Mouse (Mus musculus) left cerebral cortex, postnatal 4 days (tissue): ENCODE measurements around the gene Dpep2nb. TPM values are rescaled to one million over a fixed set of nuclear protein-coding genes. Genes with fewer than 3 reads are reported as not detected.

Experiments used
- DNase-seq: peaks from one replicate; pipeline ENCODE4 v3.0.0-alpha.2; 2022
- intact Hi-C: fragments of 180-260 bp; cut with DNase I; formaldehyde crosslinking; loops from one replicate; pipeline ENCODE4 v1.15.1; 2025
- microRNA-seq: library from miRNA; unstranded; fragments of <30 nt; microRNA quantifications from one replicate; pipeline ENCODE4 v1.2.0, GENCODE M21; 2022
- total RNA-seq, 2 experiments: library from RNA; stranded (reverse); gene quantifications; 2 replicates each; pipeline ENCODE4 v1.2.3; 2021

The Dpep2nb gene
- total RNA-seq, 2 experiments from 2014 or later: not detected

DNA sequence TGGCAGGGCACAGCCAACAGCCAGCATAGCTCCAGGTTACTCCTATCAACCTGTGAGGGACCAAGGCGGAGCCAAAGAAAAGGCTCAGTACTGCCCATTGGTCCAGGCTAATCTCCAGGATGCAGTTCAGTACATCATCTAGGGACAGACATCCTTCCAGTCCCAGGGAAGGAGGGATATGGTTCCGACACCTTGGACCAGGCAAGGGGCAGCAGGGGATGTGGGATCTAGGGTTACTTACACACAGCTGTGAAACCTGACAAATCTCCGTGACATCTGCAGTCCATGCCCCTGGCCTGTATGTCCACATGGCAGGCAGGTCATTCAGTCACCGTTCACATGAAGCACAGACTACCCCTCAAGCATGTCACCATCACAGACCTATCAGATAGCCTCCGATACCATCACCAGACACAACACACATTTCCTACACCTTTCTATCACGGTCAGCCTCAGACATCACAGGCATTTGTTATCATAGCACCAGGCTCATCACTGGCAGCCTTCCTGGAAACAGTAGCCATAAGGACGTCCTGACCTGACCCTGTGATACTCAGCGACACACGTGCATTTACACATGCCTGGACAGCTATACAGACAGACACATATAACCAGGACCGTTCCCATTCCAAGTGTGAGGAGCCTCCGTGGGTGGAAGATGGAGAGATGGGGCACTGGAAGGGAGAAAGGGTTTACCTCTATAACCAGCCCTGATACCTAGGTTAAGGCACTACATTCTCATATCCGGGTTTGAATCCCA, 41.1 kb downstream of the Dpep2nb start:
- intact Hi-C loops: no loop called here
- no peak for DNase-seq

GRCm38 (mm10) chr8:105961536-105961935, 44.2 kb downstream of the Dpep2nb start:
- DNase-seq: no peak
- intact Hi-C loops: no loop called here

- intact Hi-C loops: no loop called here
These were observed 44.7 kb downstream of the Dpep2nb start for GRCm38 (mm10) chr8:105961101-105961500.

GRCm38 (mm10) chr8:105959350-105959749, 46.4 kb downstream of the Dpep2nb start:
- peak; percentile 76 for DNase-seq
- intact Hi-C loops: no loop called here

More at GRCm38 (mm10) chr8:105961101-105961500, 44.7 kb downstream of the Dpep2nb start:
- no peak for DNase-seq

DNA sequence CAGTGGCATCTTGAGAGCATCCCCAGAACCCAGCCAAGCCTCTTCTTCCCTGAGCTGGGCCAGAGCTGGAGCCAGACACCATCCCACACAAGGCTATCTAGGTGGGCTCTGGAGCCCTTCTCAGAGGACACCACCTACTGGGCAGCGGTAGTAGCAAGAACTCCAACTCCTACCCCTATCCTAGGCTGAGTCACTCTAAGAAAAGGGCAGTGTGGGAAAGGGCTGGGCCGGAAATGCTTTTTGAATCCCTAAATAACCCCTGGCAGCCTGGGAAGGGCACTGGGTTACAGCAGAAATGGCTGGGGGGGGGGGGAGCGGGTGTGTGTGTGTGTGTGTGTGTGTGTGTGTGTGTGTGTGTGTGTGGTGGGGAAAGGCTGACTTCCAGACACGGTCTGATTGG, 48.0 kb downstream of the Dpep2nb start:
- intact Hi-C loops: no loop called here
- DNase-seq: no peak

- DNase-seq: no peak
- intact Hi-C loops: no loop called here
These were observed 49.2 kb downstream of the Dpep2nb start for GRCm38 (mm10) chr8:105956556-105956955.

DNA sequence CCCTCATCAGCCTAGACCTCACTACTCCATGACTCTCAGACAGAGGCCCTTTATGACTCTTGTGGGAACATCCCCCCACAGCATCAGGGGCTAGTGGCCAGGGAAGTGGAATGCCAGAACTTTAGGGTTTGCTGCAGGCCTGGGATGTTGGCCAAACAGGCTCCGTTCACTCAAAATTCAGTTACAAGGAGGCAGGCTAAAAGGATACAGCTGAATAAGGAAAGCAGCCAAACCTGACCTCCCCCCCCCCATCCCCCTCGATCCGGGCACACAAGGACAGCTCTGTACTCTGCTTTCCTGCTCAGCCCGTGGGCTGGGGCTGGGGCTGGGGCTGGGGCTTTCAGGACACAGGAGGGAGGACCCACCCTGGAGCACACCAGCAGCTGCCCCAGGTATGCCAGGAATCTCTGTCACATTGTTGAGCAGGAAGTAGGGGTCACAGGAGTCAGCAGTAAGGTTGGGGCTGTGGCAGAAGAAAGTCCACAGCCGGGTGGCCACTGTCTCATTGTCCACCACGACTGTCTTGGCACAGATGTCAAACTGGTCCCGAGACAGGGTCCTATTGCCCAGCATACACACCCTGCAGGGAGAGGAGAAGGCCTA, 54.6 kb downstream of the Dpep2nb start:
- intact Hi-C loops: no loop called here
- peak; percentile 74 for DNase-seq

GRCm38 (mm10) chr8:105949350-105949749, 56.4 kb downstream of the Dpep2nb start:
- peak; percentile 76 for DNase-seq
- intact Hi-C loops: no loop called here

Small RNAs within 50 kb of the gene (microRNA-seq; reads per million reads assigned to microRNA genes)
- gene Mir7074: not detected

Other genes with a start within 250 kb of the Dpep2nb start
- gene Gfod2, start 247.3 kb downstream of the Dpep2nb start, total RNA-seq: 10 to 100 TPM; 44.4 to 49.9 TPM
- gene Ranbp10, start 178.6 kb downstream of the Dpep2nb start, total RNA-seq: 10 to 100 TPM; 21.8 to 23.6 TPM
- gene Tsnaxip1, start 178.2 kb downstream of the Dpep2nb start, total RNA-seq: under 1 TPM; 0.26 to 0.50 TPM
- 10 to 100 TPM; 37.9 to 39.7 TPM for gene Cenpt, start 152.7 kb downstream of the Dpep2nb start, total RNA-seq
- gene Thap11, start 150.8 kb downstream of the Dpep2nb start, total RNA-seq: 10 to 100 TPM; 32.7 to 35.3 TPM
- 10 to 100 TPM; 35.2 to 48.7 TPM for gene Nutf2, start 145.4 kb downstream of the Dpep2nb start, total RNA-seq
- 10 to 100 TPM; 64.5 to 74.1 TPM for gene Edc4, start 125.1 kb downstream of the Dpep2nb start, total RNA-seq
- gene Nrn1l, start 112.4 kb downstream of the Dpep2nb start, total RNA-seq: not detected
- gene Pskh1, start 105.5 kb downstream of the Dpep2nb start, total RNA-seq: 10 to 100 TPM in 1 of 2 experiments, 1 to 10 TPM in 1; 8.6 to 10.1 TPM
- 1 to 10 TPM; 2.1 to 2.2 TPM for gene Ctrl, start 72.1 kb downstream of the Dpep2nb start, total RNA-seq
- 10 to 100 TPM; 50.6 to 70.2 TPM for gene Psmb10, start 67.5 kb downstream of the Dpep2nb start, total RNA-seq
- gene Lcat, start 62.6 kb downstream of the Dpep2nb start, total RNA-seq: 1 to 10 TPM; 6.4 to 8.3 TPM
- 10 to 100 TPM; 19.0 to 21.5 TPM for gene Slc12a4, start 39.9 kb downstream of the Dpep2nb start, total RNA-seq
- gene Dpep3, start 26.5 kb downstream of the Dpep2nb start, total RNA-seq: not detected
- 10 to 100 TPM; 19.6 to 23.8 TPM for gene Dus2, start 14.6 kb downstream of the Dpep2nb start, total RNA-seq
- 10 to 100 TPM; 14.4 to 15.3 TPM for gene Ddx28, start 5.9 kb upstream of the Dpep2nb start, total RNA-seq
- gene Nfatc3, start 52.9 kb upstream of the Dpep2nb start, total RNA-seq: 10 to 100 TPM; 15.8 to 17.2 TPM
- gene Esrp2, start 131.0 kb upstream of the Dpep2nb start, total RNA-seq: not detected
- gene Pla2g15, start 144.4 kb upstream of the Dpep2nb start, total RNA-seq: 10 to 100 TPM; 20.7 to 21.8 TPM
- gene Slc7a6, start 162.9 kb upstream of the Dpep2nb start, total RNA-seq: 10 to 100 TPM; 34.6 to 35.0 TPM
- gene Slc7a6os, start 205.0 kb upstream of the Dpep2nb start, total RNA-seq: 10 to 100 TPM; 34.7 to 37.0 TPM
- gene Prmt7, start 205.0 kb upstream of the Dpep2nb start, total RNA-seq: 10 to 100 TPM; 45.7 to 49.5 TPM